Mouse (Mus musculus) olfactory bulb, adult 2 months (tissue): ENCODE measurements around the gene Sel1l.

ENCODE experiments used
- CTCF ChIP-seq: fragments of 200-500 bp; IDR thresholded peaks from 2 replicates; pipeline ENCODE4 v1.5.1; 2012; ENCODE audit warnings: low read depth, mild to moderate bottlenecking, low read length, moderate library complexity; ENCODE audit not compliant: insufficient read depth
- POLR2A ChIP-seq: fragments of 200-500 bp; IDR thresholded peaks from 2 replicates; pipeline ENCODE4 v1.6.1; 2012; ENCODE audit warnings: mild to moderate bottlenecking, low read depth, low read length, moderate library complexity; ENCODE audit not compliant: insufficient read depth

DNA sequence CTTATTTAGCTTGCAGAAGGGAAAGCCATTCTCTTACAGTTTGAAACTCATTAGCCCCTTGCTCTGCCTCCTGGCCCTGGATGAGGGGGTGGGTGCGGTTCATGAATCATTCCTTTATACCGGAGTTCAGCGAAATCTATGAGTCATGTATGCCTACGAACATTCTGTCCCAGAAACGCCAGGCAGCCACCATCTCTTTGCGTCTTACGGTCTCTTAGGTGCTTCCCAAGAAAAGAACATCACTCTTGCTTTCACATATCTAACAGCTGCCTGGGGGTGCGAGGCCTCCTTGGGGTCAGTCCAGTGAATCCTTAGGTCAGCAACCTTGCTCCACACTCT is 29.9 kb upstream of the Sel1l start:
- no peak for TF ChIP-seq POLR2A
- TF ChIP-seq CTCF = no peak
